Mouse (Mus musculus): ENCODE measurements around the gene Dpy19l2.
"Not testable (repeated sequence)": the region's sequence is repeated elsewhere in the genome, so short reads cannot be mapped to it uniquely, and the experiment has no call there.

The Dpy19l2 gene

DNA sequence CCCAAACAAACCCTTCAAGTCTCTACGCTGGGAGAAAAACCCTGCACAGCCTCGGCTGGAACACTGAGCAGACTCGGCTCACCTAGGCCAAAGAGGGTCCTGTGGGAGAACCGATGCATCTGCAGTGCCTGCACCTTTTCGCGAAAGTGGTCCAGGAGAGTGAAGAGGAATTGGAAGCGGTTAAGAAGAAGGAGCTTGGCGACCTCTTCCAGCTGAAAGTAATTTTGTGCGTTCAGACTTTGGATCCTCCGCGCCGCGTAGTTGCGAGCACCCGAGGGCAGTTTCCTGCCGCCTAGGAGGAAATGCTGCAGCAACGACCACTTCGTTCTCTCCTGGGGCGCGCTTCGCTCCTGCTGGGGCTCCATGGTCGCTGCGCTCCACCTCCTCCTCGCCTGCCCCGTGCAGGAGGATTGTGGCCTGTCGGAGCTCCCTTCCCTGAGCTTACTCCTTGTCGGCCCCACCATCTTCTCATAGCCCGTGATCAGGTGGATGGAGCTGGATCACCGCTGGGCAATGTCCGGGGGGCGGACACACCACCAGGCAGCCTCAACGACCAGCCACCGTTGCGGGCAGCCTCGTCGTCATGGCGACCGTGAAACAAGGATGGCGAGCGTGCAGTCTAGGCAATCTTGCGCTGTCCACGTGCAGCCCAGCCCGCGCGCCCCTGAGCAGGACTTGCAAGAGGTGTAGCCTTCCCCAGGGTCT lies at the start of gene Dpy19l2:
Dpy19l2 (minus strand) TSS at position 594 of the 705 bp plus-strand sequence.
- in situ Hi-C loops (cut with MboI, MseI): loop anchor here (25.0 kb wide), 1 partner anchor 641 kb away; no protein-coding TSS in a partner anchor

DNA sequence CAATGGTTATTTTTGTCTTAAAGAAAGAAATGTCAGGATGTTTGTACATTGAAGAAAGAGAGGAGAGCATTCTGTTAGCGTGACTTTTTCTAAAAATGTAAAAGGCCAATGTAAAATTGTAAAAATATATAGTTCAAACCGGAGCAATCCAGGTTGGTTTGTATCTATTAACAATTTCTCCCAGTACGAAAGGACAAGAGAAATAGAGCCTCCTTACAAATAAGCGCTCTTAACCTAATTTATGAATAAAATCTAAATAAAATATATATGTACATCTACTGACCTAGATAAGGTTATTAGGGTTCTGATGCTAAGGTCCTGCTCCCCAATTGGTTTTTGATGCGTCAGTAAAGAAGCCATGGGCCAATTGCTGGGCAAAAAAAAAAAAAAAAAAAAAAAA lies 48.9 kb upstream of the Dpy19l2 start:
- in situ Hi-C loops (cut with MboI, MseI): no loop called here

DNA sequence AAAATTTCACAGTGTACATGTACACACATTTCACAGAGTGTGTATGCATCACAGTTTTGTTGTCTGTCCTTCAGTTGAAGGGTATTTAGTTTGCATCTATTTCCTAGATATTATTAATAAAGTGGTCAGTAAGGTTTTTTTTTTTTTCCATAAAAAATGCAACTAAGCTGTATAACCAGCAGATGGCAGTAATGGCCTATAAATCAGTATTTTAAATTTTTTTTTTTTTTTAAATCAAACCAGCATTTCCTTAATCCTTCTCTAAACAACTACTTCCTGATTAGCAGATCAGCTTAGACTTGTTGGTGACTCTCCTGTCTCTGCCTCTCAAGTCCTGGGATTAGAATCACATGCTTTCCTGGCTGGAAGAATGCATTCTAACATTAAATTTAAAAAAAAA lies 5.2 kb upstream of the Dpy19l2 start:
- in situ Hi-C loops (cut with MboI, MseI): loop anchor here (10.0 kb wide), 1 partner anchor 334 kb away; no protein-coding TSS in a partner anchor

DNA sequence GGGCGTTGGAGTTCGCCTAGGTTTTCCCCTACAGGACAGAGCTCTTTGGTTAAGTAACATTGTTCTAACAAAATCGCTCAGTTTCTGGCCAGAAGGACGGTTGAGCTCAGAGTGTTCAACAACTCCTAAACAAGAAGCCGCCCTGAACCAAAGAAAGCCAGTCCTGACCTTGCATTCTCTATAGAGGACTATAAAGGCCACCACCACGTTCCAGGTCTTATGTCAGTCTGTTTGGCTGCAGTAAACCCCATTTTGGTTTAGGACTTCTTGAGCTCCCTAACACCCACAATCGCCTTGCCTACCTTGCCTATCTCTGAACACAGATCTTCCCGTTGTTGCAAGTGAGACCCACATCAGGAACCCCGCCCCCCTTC lies 299 bp upstream of the Dpy19l2 start:
- in situ Hi-C loops (cut with MboI, MseI): loop anchor here (25.0 kb wide), 1 partner anchor 641 kb away; no protein-coding TSS in a partner anchor

DNA sequence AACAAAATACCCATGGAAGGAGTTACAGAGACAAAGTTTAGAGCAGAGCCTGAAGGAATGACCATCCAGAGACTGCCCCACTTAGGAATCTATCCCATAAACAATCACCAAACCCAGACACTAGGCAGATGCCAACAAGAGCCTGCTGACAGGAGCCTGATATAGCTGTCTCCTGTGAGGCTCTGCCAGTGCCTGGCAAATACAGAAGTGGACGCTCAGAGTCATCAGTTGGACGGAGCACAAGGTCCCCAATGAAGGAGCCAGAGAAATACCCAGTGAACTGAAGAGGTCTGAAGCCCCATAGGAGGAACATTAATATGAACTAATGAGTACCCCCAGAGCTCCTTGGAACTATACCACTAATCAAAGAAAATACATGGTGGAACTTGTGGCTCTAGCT lies 58.8 kb downstream of the Dpy19l2 start:
- in situ Hi-C loops (cut with MboI, MseI): not testable (repeated sequence)

DNA sequence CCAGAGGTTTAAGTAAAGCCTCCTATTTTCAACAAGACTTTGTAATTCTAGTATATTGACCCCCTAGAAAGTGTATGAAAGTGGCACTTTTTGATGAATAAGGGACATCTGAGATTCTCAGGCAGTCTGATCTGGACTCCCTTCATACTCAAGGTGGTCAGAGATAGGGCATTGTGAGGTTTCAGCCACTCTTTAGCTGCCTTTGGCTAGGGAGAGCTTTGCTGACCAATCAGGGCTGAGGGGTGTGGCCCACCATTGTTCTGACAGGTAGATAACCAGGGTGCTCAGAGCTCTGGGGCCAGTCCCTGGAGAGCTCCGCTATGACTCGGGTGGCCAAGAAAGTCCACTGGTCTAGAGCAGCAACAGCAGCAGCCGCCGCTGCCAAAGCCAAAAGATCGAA lies 71.2 kb downstream of the Dpy19l2 start, which contains the start of gene Cypt4:
Cypt4 (plus strand) TSS at position 301 of the 400 bp plus-strand sequence.
- in situ Hi-C loops (cut with MboI, MseI): no loop called here

DNA sequence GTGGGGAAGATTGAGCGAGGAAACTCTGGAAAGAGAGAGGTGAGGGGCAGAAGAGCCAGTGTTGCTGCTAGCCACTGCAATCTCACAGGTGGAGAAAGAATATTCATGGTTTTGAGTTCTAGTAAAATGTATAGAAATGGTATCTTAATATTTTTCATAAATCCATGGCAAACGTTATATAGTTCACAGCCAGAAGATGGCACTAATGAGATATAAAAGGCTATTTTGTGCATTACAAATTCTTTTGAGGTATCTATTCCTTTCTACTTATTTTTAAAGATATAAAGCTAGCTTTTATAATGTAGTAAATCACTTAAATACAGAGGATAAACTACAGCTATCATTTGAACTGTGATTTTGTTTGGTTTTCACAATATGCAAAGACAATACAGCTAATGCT lies 157.9 kb downstream of the Dpy19l2 start:
- in situ Hi-C loops (cut with MboI, MseI): no loop called here

DNA sequence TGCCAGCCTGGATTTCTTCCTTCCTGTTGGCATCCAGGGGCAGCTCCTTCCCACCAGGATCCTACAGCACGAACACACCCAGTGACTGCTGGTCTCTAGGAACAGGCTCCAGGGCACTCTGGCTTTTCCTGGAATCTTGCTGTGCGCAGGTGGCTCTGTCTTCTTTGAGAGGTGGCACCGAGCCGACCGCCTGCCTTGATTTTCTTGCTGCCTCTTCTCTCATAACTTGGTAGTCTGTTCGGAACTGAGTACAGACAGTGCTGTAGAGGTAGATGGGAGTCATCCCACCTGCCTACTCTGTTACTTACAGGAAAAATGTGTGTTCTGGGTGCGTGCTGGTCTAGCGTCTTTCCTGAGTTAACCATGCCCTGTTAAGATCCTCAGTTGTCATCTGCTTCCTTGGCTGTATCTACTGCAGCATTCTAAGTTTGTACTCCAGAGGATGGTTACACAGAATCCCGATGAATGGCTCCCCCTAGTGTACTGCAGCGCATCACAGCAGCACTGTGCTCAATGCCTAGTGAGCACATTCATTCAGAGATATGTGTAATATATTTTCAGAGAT lies 179.4 kb downstream of the Dpy19l2 start:
- in situ Hi-C loops (cut with MboI, MseI): loop anchor here (10.0 to 25.0 kb wide), 2 partner anchors 392 to 671 kb away; no protein-coding TSS in a partner anchor

DNA sequence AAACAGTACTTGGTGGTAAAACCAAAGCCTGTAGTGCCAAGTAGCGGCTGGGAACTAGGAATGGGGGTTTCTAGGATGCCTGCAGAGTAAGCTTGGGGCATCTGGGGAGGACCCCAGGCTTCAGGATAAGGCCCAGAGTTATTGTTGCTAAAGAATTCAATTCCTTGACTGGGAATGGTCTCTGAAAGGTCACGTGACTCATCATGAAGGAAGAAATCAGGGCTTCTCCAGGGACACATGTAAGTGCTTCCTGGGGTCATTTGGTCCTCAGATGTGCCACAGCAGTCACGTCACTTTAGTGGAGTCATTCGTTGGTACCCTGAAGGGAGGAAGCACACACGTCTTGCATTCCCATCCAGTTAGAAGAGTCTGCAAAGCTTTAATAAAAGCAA lies 182.0 kb downstream of the Dpy19l2 start:
- in situ Hi-C loops (cut with MboI, MseI): loop anchor here (10.0 to 25.0 kb wide), 2 partner anchors 389 to 673 kb away; no protein-coding TSS in a partner anchor

DNA sequence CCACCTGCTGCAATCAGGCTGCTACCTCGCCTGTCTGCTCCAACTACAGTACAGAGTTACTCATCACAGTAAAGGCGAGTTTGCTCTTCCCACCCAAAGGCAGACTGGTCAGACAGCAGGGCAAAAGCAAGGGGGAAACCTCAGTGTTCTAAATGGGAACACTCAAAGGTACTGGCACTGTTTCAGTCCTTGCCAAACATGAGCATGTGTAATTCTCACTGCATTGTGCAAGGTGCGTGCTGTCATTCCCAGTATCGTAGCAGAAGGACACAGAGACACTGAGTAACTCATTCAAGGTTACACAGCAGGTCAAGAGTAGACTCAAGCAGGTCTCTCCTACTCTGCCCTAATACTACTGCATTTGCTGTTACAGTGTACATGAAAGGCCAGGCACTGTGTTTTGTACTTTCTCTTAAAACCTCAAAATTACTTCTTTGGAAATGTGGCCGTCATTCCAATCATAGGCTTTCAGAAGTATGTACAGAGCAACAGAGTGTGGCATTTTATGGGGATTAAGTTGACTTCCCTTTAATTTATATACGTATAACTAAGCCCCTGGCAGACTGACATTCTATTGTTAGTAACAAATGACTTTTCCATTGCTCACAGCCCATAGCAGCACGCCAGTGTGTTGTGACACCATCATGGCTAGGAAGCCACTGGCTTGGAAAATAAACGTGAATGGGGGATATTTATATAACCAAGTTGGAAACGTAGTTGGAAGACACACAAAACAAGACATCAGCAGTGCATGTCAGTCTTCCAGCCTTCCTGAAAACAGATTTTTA lies 182.6 kb downstream of the Dpy19l2 start:
- in situ Hi-C loops (cut with MboI, MseI): loop anchor here (10.0 to 25.0 kb wide), 2 partner anchors 389 to 674 kb away; no protein-coding TSS in a partner anchor

DNA sequence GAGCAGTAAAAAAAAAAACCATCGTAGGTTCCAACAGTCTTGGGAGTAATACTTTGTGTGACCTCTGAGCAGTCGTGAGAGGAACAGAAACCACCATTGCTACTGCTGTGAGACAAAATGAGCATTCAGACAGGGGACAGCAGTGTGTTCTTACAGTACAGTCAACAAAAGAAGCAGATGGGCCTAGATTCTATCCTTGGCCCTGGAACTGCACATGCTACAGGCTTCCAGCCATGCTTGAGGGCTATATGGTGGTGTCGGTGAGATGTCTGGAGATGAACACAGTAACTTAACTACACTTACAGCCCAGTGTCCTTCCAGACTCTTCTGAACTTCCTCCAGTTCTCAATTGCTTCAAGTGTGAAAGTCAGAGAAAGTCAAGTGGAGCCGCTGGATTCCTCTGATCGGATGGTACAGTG lies 184.0 kb downstream of the Dpy19l2 start:
- in situ Hi-C loops (cut with MboI, MseI): loop anchor here (10.0 to 25.0 kb wide), 2 partner anchors 387 to 675 kb away; no protein-coding TSS in a partner anchor

DNA sequence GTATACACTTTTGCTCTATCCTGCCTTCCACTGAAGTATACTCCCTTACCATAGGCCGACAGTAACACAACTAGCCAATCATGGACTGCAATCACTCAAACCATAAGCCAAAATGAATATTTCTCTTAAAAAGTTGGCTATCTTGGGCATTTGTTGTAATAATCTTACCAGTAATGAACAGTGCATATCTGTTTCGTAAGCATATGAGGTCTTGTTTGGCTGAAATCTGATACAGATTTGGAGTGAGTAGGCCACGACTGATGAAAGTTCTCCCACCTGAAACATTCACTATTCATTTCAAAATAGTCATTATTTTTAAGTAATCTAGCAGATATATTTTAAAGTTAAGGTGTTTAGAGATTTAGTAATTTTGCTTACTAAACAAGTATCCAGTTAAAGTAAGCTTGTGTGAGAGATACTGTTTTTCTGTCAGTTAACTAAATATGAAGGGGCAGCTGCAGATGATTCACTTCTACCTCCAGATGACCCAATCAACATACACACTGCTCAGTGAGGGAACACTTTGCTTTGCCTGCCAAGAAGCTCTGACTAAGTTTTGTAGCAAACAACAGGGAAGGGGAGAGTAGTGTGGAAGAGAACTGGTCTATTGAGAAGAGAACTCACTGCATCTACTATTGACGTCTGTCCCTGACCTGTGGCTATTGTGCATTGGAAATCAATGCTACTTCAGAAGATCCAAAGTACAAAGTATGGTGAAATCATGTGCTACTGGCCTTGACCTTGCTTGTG lies 184.5 kb downstream of the Dpy19l2 start:
- in situ Hi-C loops (cut with MboI, MseI): loop anchor here (10.0 to 25.0 kb wide), 2 partner anchors 387 to 676 kb away; no protein-coding TSS in a partner anchor

DNA sequence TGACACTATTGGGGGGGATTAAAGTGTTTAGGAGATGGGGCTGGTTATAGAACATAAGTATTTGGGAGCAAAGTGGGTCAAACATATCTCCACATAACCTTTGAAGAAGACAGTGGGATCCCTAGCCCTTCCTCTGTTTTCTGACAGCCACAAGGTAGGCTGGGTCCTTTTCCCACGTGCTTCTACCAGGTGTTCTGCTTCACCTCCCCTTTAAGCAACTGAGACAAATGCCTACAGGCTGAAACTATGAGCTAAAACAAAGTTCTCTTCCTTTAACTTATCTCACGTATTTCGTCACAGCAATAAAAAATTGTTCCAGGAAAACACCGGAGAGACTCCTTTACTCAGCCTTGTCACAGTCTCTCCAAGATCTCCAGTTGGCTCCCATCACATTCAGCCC lies 187.2 kb downstream of the Dpy19l2 start:
- in situ Hi-C loops (cut with MboI, MseI): loop anchor here (10.0 to 25.0 kb wide), 2 partner anchors 678 to 746 kb away; partner anchors contain the start of gene Sept7
